Mouse (Mus musculus) gastrocnemius, postnatal 25 days (tissue): ENCODE measurements around the gene Pigb. TPM values are rescaled to one million over a fixed set of nuclear protein-coding genes. Genes with fewer than 3 reads are reported as not detected.

ENCODE experiments used
- DNase-seq: peaks from one replicate; pipeline ENCODE4 v3.0.0; 2022
- total RNA-seq, 2 experiments: library from RNA; stranded (reverse); gene quantifications; 1 replicate in 1 of 2; 2 replicates in 1 of 2; pipeline ENCODE4 v1.2.3; 2021

The Pigb gene
- total RNA-seq, 2 experiments from 2014 or later, result 3.7 to 3.9 TPM

DNA sequence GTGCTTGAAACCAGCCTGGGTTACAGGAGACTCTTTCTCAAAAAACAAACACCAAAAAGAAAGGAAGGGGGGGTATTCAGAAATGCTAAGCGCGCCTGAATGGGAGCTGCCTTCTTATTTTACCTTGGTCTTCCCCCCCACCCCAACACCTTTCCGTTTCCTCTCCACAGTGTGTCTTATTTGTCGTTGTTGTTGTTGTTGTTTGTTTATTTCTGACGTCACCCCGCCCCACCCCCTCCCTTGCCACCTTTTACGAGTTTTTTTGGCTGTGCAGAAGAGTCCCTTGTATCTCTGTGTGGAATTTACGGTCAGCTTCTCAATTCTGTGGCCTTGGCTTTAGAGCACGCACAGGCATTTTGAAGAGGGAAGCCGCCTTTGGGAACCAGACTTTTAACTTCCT is 5.5 kb upstream of the Pigb start:
- DNase-seq, result no peak

DNA sequence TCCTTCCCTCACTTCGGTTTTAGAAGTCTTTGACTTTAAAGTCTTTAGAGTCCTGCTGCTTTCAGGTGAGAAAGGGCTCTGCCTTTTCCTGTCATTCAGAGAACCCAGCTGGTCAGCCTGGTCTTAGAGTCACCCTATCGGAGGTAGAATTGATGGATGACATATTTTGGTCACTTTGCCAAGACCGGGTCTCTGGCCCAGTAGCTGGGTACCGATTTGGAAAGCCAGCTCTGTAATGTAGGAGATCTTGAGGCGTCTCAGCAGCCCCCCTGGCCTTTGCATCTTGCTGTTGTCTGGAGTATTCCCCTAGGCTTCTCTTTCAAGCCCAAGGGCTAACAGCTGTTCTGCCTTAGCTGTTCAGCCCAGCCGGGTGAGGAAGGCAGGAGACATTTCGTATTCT is 5.0 kb upstream of the Pigb start:
- no peak for DNase-seq

DNA sequence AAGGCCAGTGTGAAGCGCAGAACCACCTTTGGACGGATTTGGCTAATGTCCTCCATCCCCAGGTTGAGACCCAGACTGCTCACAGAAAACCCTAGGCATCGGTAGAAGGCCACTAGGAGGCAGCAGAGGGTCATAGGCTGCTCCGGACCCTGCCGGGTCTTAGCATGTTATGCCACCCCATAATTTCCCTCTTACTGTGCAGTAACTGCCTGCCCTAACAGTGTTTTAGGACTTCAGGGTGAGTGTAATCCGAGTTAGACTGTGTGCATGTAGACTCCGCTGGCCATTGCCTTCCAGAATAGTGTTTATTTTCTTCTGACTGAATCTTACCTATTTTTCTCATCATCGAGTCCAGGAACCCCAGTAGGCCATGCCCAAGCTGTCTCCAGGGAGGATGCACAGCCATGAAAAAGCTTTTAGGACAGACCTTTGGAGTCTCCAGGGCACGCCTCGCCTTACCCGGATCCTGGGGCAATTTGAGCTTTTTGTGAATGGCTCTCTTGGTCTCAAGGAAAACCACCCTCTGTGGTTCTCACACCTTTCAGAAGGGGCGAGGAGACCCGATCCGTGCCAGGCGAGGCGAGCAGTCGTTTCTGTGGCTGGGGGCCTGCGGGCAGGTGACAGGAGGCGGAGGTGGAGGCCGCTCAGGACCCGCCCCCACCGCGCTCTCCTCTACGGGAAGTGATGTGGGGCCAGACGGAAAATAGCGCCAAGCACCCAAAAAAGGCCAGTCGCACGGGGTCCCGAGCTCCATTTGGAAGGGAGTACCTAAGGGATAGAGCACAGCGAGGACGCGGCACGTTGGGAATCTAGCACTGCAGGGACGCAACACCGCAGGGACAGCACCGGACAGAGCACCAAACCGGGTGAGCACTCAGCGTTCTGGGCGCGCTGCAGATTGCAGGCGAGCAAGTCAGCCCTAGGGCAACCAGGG is 4.2 kb upstream of the Pigb start, which contains the start of gene Rab27a:
Rab27a (plus strand) TSS at position 709 of the 934 bp plus-strand sequence.
- peak; percentile 66 for DNase-seq

- DNase-seq, result peak; percentile 90
These were observed 794 bp downstream of the Pigb start for GRCm38 (mm10) chr9:73039222-73039945.

DNA sequence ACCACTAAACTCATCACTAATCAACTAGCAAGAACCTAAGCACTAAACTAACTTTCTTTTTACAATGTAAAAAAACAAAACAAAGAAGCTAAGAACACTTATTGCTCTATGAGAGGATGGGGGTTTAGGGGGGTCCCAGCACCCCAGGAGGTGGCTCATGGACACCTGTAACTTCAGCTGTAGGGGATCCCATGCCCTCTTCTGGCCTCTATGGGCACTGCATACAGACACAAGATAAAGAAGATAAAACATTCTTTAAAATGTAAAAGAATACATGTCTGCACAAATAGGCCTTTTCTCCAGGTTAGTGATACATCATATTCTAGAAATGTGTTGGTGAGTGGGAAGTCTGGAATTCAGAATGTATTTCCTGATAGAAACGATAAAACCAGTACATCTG is 6.8 kb downstream of the Pigb start:
- DNase-seq, result no peak

DNA sequence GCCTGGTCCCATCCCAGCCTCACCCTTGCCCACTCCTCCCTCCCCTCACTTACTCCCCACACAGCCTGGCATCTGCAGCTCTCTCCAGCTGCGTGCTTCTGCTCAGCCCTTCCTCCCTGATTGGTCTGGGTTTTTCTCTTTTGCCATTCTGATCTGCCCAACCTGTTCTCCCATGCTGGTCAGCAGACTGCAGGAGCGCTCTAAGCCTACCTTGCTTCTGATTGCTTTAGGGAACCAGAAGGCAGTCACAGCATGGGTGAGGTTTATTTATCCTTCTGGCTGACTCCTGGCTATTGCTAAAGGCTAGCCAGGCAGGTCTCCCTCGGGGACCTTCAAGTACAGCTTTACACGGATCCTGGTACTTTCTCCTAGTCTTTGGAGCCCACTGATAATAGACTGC is 8.8 kb downstream of the Pigb start:
- DNase-seq, result no peak

DNA sequence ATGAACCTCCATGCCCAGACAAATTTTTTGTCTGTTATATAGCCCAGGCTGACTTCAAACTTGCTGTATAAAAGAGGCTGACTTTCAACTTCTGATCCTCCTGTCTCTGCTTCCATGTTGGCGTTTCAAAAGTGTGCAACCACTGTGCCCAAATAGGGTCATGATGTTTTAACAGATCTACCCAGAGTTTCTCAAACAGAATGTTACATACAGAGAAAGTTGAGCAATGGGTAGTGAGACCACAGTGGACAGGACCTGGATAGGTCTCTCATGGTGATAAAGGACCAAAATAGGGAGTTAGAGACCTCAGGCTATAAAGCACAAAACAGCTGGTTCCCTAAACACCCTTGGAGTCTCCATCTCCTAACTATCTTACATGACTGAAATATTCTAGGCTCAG is 9.7 kb downstream of the Pigb start:
- no peak for DNase-seq

DNA sequence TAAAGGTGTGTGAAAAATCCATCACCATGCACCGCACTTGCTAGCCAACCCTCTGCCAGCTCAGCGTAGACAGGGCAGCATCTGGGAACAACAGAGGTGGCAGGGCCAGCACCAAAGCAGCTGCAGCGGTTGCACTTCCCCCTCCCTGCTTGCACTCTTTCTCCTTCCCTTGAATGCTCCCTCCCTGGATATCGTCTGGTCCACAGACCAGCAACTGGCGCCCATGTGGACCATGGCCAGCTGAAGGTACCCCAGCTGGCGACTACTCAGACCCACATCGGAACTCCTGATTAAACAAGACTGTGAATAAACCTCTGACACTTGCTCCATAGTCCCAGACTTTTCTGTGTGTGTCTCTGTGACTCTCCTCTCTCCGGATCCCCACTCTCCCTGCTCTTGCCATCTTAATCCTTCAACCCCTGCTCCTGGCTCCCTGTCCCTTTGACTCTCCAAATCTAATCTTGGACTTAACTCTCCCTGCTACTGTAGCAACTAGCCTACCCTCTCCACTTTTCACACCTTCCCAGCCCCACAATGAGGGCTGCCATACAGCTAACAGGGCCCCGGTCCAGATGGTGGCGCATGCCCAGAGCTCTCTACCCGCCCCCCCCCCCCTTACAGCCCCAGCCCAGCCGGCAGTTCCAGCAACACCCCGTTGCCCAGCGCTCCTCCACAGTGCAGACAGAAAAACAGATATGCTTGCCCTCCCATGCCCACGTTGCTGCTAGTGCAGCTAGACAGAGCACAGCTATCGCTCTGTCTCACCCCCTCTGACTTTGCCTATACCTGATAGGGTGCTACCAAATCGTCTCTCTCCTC is 14.2 kb downstream of the Pigb start:
- DNase-seq, result no peak

DNA sequence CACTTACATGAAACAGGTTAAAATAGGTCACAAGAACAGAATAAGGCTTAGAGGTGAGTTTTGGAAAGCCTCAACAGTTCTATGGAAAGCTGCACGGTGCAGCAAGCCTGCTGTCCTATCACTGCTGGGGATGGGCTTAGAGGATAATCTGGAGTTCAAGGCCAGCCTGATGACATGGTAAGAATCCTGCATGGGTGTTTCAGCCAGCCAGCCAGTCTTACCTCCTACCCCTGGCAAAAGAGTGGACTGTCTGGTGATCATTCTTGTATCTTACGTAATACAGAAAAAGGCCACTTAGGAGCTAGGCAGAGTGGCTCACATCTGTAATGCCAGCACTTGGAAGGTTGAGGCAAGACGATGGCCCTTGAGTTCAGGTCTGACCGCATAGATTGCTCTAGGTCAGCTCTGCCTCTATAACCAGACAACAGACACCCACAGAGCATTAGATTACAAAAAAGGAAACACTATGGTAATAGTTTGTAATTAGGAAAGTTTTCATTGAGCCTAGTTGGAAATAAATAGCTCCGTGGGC is 19.5 kb downstream of the Pigb start:
- DNase-seq, result no peak

GRCm38 (mm10) chr9:73019841-73020240 is 20.3 kb downstream of the Pigb start:
- DNase-seq, result no peak

GRCm38 (mm10) chr9:73014724-73015123 is 25.5 kb downstream of the Pigb start:
- no peak for DNase-seq

- no peak for DNase-seq
These were observed 27.5 kb downstream of the Pigb start for GRCm38 (mm10) chr9:73012629-73013028.

- no peak for DNase-seq
These were observed 31.8 kb downstream of the Pigb start for GRCm38 (mm10) chr9:73008384-73008783.

DNA sequence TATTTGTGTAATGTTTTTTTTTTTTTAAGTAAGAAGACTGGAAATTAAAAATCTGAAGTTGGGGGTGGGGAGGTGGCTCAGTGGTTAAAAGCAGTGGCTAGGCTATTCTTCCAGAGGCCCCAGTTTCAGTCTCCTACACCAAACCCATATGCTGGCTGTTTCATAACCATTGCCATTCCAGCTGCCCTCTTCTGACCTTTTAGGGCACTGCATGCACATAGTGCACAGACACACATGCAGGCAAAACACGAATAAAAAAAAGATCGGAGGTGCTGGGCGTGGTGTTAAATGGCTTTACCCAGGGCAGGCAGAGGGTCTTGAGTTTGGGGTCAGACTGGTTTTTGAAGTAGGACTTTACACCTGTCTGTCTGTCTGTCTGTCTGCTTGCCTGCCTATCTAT is 34.0 kb downstream of the Pigb start:
- DNase-seq, result no peak

DNA sequence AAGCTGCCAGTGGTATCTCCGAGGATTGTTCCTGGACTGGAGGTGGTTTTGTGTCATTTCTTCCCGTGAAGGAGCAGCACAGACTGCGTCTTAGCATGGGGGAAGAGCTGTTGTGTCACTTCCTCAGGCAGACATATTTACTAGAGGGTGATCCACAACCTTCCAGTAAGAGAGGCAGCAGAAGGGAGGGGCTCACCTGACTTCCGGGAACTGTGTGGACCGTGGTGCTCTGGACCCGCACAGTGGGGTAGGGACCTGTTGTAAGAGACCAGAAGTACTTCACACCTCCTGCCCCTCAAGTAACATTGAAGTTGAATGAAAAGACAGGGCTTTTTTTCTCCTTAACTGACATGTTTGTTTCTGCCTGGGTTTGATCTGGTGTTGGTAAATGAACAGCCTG is 35.1 kb downstream of the Pigb start:
- no peak for DNase-seq

DNA sequence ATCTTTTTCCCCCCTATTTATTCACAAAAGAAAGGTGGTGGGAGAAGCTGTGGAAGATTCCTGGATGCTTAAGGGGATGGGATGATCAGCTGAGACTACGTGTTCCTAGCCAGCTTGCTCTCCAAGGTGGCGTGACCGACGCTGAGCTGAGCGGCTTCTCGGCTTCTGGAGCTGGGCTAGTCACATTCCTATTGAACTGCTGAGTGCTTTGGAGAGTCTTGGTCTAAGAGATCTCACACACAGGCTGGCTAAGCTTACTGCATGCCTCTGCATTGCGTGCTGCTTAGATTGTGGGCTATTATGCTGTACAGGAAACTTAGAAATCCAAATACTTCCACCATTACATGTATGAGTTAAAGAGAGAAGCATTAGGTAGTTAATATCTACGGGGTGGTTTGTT is 36.1 kb downstream of the Pigb start:
- no peak for DNase-seq

- DNase-seq, result no peak
These were observed 38.0 kb downstream of the Pigb start for GRCm38 (mm10) chr9:73002177-73002576.

GRCm38 (mm10) chr9:73001314-73002011 is 38.7 kb downstream of the Pigb start:
- DNase-seq, result no peak

DNA sequence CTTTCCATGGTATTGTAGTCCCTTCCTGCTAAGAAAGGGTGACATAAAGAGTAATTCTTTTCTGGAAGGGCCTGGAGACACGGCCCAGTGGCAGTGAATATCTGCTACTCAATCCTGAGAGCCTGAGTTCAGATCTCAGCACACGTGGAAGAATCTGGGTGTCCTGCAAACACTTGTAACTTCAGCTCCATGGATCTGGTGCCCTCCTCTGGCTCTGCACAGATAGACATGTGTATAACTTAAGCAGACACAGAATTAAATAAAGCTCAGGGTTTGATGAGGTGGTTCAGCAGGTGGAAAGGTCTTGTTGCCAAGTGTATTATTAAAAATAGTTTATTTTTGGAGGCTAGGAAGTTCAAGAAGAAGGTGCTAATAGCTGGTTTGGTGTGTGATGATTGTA is 39.7 kb downstream of the Pigb start:
- no peak for DNase-seq

DNA sequence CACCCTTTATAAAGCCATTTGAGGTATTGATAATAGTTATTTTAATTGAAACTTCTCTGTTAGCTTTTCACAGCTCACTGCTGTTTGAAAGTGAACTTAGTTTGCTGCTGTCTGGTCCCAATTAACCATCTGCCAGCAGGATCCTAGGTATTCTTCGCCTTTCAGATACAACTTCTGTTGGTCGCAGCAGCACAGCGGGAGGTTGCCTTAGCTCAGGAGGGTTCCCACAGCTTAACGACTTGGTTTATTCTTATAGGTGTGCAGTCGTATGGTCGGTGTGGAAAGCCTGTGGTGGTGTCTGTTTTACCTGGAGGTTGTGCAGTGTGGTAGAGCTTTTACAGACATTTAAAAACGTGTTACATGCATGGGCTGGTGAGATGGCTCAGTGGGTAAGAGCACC is 43.4 kb downstream of the Pigb start:
- no peak for DNase-seq

GRCm38 (mm10) chr9:72996167-72996566 is 44.0 kb downstream of the Pigb start:
- DNase-seq, result no peak

GRCm38 (mm10) chr9:72992576-72992975 is 47.6 kb downstream of the Pigb start:
- DNase-seq, result no peak
